Mouse (Mus musculus): ENCODE data around the gene Nrarp. TPM values are rescaled to one million over a fixed set of nuclear protein-coding genes. Genes with fewer than 3 reads are reported as not detected.

Nrarp gene
- polyA plus RNA-seq, 1 experiment from 2014 or later = 15.0 TPM

DNA sequence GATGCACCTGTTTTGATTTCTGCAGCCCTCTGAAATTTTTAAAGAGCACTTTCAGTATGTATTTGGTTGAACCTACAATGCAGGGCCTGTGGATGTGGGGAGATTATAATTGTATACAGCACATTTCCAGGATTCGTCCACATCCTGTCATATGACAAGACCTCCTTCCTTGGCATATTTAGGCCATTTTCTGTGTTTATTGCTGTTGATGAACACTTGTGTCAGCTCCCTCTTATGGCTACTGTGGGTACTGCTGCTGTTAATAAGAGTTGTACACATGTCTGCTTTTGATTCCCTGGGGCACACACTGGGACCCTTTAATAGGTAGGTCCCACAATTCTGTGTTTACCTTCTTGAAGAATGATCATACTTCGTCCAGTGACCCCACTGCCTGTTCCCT lies 22.9 kb upstream of the Nrarp start:
- 0 out of 2 replicates have a peak, but pooled peaks cover 3% of the 10 kb centered on the region for H3K27me3 ChIP-seq
- H3K4me2 ChIP-seq = no peak overlapping the region
- no peaks in the 10 kb centered on the region for H3K9me3 ChIP-seq
- WGBS = 46% methylated on average over 2 of the region's 2 CpGs
- no peak overlapping the region for H3K9ac ChIP-seq
- no peak for ATAC-seq (ENCODE audit: insufficient number of reproducible peaks, insufficient read depth, low FRiP score, low TSS enrichment, low read depth)
- no peaks in the 10 kb centered on the region for H3K36me3 ChIP-seq
- H3K4me3 ChIP-seq = no peak overlapping the region
- H3K27ac ChIP-seq = no peak overlapping the region
- no peaks in the 10 kb centered on the region for H3K4me1 ChIP-seq

DNA sequence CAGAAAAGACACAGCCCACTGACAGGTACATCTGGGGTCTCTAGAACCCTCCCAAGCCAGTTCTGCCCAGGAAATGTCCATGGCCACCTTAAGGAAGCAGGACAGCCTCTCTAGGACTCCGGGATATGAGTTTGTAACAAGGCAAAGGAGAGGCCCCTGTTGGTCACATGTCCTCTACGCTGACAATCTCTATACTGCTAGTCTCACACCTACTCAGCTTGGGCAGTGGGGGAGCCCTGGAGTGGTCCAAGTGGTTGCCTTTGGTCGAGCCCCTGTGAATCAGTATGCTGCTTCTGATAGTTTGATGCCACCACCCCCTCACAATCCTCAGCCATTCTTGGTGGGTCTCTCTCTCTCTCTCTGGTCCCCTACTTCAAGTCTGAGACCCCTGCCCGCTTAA lies 13.1 kb upstream of the Nrarp start:
- Histone ChIP-seq H3K27me3 (peaks cover 12% of the 10 kb centered on the region), H3K27ac (peak overlapping the region; percentile 62), H3K4me2 (peak overlapping the region; percentile 87), H3K4me1 (peaks cover 33% of the 10 kb centered on the region), H3K9me3 (no peaks in the 10 kb centered on the region), H3K36me3 (no peaks in the 10 kb centered on the region), H3K4me3 (peak overlapping the region; percentile 52), H3K9ac (peak overlapping the region; percentile 73)
- 32% methylated on average over 4 of the region's 4 CpGs for WGBS
- no peak for ATAC-seq (ENCODE audit: insufficient number of reproducible peaks, insufficient read depth, low FRiP score, low TSS enrichment, low read depth)

DNA sequence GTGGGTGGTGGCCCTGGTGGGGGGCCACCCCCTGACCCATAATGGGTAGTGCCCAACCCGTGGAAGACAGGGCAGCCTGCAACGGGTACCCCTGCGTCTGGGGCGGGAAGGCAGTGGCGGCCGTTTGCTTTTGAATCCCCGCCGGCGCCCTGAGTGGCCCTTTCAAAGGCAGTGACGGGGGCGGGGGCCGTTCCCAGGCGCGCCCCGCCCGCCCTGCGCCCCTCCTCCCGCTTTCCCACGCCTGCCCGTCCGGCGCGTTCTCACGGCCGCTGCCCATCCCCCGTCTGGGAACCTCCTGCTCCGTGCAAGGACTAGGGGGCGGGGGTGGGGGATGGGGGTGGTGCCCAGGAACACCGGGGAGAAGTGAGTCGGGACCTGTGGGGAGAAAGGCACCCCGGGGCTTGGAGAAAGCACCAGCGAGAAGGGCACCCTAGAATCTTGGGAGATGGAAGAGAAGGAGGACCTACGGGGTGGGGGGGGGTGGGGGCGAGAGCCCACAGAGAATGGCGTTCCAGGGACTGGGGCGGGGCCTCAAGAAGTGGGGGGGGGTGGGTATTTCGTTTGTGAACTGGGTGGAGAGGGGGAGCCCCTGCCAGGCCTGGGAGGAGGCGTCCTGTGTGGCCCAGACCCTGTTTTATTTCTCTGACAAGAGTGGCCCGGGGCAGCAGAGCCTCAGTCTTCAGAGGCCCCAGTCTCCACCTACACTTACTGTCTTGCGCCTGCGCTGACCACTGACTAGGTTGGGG lies 12.5 kb upstream of the Nrarp start:
- peaks cover 9% of the 10 kb centered on the region for H3K27me3 ChIP-seq
- H3K4me2 ChIP-seq = peak overlapping the region; percentile 87
- peak overlapping the region; percentile 73 for H3K9ac ChIP-seq
- under 1% methylated on average over 38 of the region's 41 CpGs for WGBS
- peak overlapping the region; percentile 62 for H3K27ac ChIP-seq
- no peaks in the 10 kb centered on the region for H3K36me3 ChIP-seq
- H3K4me1 ChIP-seq = peaks cover 32% of the 10 kb centered on the region
- no peaks in the 10 kb centered on the region for H3K9me3 ChIP-seq
- H3K4me3 ChIP-seq = peak overlapping the region; percentile 52
- peak; percentile 64 for ATAC-seq (ENCODE audit: insufficient number of reproducible peaks, insufficient read depth, low FRiP score, low TSS enrichment, low read depth)

DNA sequence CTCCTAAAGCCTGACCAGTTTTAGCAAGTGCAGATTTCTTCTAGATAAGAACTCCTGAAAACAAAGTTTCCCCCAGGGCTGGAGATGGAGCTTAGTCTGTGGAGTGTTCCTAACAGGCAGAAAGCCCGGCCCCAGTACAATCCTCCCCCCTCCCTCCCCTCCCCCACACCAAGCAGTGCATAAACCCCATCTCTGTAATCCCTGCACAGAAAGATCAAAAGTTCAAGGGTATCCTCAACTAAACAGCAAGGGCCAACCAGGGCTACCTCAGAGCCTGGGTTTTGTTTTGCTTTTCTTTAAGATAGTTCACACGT lies 11.9 kb upstream of the Nrarp start:
- H3K4me3 ChIP-seq = peak overlapping the region; percentile 52
- peak overlapping the region; percentile 73 for H3K9ac ChIP-seq
- H3K9me3 ChIP-seq = no peaks in the 10 kb centered on the region
- H3K27ac ChIP-seq = peak overlapping the region; percentile 62
- peaks cover 28% of the 10 kb centered on the region for H3K4me1 ChIP-seq
- H3K27me3 ChIP-seq = peaks cover 7% of the 10 kb centered on the region
- 11% methylated on average over 2 of the region's 2 CpGs for WGBS
- no peaks in the 10 kb centered on the region for H3K36me3 ChIP-seq
- ATAC-seq (ENCODE audit: insufficient number of reproducible peaks, insufficient read depth, low FRiP score, low TSS enrichment, low read depth) = no peak
- peak overlapping the region; percentile 87 for H3K4me2 ChIP-seq

DNA sequence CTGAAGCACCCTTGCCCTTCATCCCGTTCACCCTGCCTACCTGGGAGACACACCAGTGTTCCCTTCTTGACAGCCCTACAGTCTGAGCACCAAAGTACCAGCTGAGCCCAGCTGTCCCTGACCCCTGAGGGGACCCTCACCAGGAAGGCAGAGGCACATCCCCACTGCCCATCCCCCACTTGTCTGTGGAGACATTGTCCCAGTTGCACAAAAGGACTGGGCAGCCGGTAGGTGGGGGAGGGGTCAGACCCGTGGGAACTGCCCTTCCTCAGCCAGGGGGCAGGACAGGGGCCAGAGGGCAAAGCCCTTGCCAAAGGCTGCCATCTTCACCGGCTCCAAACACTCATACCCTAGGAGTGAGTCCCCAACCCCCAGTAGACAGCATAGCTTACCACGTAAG lies 10.8 kb upstream of the Nrarp start:
- H3K4me1 ChIP-seq = peaks cover 27% of the 10 kb centered on the region
- H3K9me3 ChIP-seq = no peaks in the 10 kb centered on the region
- H3K27ac ChIP-seq = no peak overlapping the region
- no peak overlapping the region for H3K9ac ChIP-seq
- H3K36me3 ChIP-seq = no peaks in the 10 kb centered on the region
- ATAC-seq (ENCODE audit: insufficient number of reproducible peaks, insufficient read depth, low FRiP score, low TSS enrichment, low read depth) = no peak
- no peak overlapping the region for H3K4me3 ChIP-seq
- H3K4me2 ChIP-seq = no peak overlapping the region
- 18% methylated on average over 5 of the region's 5 CpGs for WGBS
- no peaks in the 10 kb centered on the region; the same call in 1 of the 2 replicates for H3K27me3 ChIP-seq

DNA sequence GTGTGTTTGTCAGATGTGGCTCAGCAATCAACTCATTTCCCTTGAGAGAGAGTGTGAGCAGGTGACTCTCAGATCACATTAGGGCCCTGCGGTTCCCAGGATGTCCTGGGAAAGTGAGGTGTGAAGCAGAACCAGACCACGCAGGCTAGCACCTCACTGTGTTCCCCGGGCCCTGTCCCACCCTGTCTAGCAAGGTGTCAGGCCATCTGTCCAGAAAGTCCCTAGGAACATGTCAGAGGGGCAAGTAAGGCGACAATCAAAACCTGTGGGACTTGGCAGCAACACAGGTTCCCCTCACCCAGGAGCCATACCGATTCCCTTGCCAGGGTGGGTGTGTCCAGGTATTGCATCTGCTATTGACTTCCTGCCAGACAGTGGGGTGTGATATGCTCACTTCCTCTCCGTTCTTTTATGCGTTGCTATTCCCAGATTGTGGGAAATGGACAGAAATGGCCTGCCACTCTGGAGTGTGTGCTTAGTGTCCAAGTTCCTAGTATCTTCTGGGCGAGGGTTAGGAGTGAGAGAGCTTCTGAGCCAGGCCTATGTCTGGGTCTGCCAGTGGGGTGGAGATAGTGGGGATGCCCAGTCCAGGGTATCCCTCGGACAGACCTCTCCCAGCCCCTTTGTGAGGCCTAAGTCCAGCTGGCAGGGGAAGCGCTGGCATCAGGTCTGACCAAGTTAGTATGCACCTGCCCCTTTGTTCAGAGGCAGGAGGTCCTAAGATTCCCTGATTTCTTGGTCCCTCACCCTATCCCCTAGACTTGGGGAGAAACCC lies 10.0 kb upstream of the Nrarp start:
- H3K27me3 ChIP-seq = peaks cover under 1% of the 10 kb centered on the region; the same call in 1 of the 2 replicates
- H3K36me3 ChIP-seq = no peaks in the 10 kb centered on the region
- peaks cover 27% of the 10 kb centered on the region for H3K4me1 ChIP-seq
- ATAC-seq (ENCODE audit: insufficient number of reproducible peaks, insufficient read depth, low FRiP score, low TSS enrichment, low read depth) = no peak
- H3K9me3 ChIP-seq = no peaks in the 10 kb centered on the region
- no peak overlapping the region for H3K9ac ChIP-seq
- no peak overlapping the region for H3K27ac ChIP-seq
- no peak overlapping the region for H3K4me3 ChIP-seq
- H3K4me2 ChIP-seq = no peak overlapping the region
- WGBS = 73% methylated on average over 10 of the region's 10 CpGs

DNA sequence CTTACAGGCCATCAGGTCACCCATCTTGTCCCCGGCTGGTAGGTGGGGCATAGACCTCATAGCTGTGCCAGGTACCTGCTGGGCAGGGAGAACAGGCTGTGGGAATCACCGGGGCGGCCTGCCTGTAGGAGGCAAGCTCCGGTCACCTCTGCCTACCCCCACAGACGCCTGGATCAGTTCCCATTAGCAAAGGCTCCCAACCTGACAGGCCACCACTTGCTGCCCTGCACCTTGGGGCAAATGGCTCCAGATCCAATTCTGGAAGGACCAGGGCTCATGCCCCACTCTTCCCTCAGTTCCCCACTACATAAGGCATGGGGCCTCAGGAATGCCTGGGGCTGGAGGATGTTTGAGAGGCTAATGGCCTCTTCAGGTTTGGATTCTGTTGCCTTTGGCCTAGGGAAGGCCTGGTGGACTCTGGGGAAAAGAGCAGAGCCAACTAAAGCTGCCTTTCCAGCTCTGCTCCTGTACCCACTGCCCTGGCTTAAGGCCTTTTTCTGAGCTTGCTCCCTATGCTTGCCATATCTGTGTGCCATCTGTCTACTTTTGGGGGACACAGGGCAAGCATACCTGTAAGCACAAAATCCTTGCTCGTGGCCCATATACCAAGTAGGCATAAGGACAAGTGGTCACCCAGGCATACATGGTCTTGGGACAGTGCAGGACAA lies 9.3 kb upstream of the Nrarp start:
- Histone ChIP-seq H3K4me1 (peaks cover 27% of the 10 kb centered on the region), H3K4me2 (no peak overlapping the region), H3K36me3 (no peaks in the 10 kb centered on the region), H3K27me3 (peaks cover 8% of the 10 kb centered on the region), H3K9me3 (no peaks in the 10 kb centered on the region), H3K9ac (no peak overlapping the region), H3K27ac (no peak overlapping the region), H3K4me3 (no peak overlapping the region)
- 79% methylated on average over 6 of the region's 6 CpGs for WGBS
- ATAC-seq (ENCODE audit: insufficient number of reproducible peaks, insufficient read depth, low FRiP score, low TSS enrichment, low read depth) = no peak

DNA sequence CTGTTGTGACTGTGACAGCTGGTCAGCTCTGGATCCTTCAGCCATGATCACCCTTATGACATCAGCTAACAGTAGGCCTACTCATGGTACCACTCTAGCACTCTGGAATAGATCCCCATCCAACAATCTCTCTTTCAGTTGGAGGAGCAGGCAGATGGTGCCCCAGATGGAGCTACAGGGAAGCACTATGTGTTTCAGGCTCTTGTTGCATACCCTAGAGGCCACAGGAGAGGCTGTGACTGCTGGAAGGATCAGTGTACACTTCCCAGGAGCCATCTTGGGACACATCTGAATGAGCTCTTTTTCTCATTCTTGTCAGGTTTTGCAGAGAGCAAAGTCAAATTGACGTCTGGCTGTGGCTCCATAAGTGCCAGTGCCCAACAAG lies 8.8 kb upstream of the Nrarp start:
- Histone ChIP-seq H3K4me1 (peaks cover 32% of the 10 kb centered on the region), H3K9me3 (no peaks in the 10 kb centered on the region), H3K4me2 (no peak overlapping the region), H3K27ac (no peak overlapping the region), H3K27me3 (peaks cover 13% of the 10 kb centered on the region), H3K36me3 (no peaks in the 10 kb centered on the region), H3K4me3 (no peak overlapping the region), H3K9ac (no peak overlapping the region)
- WGBS = 54% methylated on average over 1 of the region's 1 CpGs
- no peak for ATAC-seq (ENCODE audit: insufficient number of reproducible peaks, insufficient read depth, low FRiP score, low TSS enrichment, low read depth)

DNA sequence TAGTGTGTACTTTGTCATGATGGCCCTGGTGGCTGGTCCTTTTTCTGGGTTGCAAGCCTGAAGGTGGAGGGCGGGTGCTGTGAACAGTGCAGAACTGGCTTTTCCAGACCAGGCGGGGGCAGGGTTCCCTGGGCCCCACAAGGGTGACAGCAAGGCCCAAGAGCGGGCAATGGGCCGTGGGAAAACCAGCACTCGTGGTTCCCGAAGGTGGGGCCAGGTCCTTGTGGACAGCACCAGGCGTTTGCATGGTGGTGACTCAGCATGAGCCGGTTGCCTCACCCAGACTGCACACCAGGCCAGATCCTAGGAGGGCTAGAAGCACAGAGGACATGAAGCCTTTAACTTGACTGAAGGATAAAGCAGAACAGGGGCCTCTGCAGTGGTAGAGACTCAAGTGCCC lies 7.9 kb upstream of the Nrarp start:
- Histone ChIP-seq H3K27me3 (peaks cover 22% of the 10 kb centered on the region), H3K4me3 (no peak overlapping the region), H3K36me3 (no peaks in the 10 kb centered on the region), H3K4me1 (peaks cover 33% of the 10 kb centered on the region), H3K9ac (no peak overlapping the region), H3K9me3 (no peaks in the 10 kb centered on the region), H3K4me2 (no peak overlapping the region), H3K27ac (no peak overlapping the region)
- no peak for ATAC-seq (ENCODE audit: insufficient number of reproducible peaks, insufficient read depth, low FRiP score, low TSS enrichment, low read depth)
- WGBS = 71% methylated on average over 8 of the region's 8 CpGs

DNA sequence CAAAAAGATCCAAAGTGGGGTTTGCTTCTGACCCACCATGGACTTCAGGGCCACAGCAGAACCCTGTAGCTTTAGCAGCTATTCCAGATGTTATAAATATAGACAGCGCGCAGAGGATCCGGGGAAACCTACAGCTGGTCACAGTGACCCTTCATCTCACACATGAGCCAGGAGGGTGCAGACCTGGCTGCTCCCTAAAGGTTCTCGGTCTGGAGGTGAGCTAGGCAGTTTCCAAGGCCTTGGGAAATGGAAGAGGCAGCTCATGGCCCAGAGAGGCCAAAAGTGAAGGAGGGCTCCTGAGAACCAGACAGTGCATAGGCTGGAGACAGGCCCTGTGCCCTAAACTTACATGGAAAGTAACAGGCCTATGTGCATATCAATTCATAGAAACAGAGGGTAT lies 6.7 kb upstream of the Nrarp start:
- no peak overlapping the region for H3K4me3 ChIP-seq
- peaks cover 34% of the 10 kb centered on the region for H3K4me1 ChIP-seq
- no peak overlapping the region for H3K4me2 ChIP-seq
- H3K27ac ChIP-seq = no peak overlapping the region
- no peaks in the 10 kb centered on the region for H3K9me3 ChIP-seq
- no peak overlapping the region for H3K9ac ChIP-seq
- 89% methylated on average over 4 of the region's 4 CpGs for WGBS
- no peak for ATAC-seq (ENCODE audit: insufficient number of reproducible peaks, insufficient read depth, low FRiP score, low TSS enrichment, low read depth)
- H3K36me3 ChIP-seq = no peaks in the 10 kb centered on the region
- peaks cover 34% of the 10 kb centered on the region for H3K27me3 ChIP-seq

DNA sequence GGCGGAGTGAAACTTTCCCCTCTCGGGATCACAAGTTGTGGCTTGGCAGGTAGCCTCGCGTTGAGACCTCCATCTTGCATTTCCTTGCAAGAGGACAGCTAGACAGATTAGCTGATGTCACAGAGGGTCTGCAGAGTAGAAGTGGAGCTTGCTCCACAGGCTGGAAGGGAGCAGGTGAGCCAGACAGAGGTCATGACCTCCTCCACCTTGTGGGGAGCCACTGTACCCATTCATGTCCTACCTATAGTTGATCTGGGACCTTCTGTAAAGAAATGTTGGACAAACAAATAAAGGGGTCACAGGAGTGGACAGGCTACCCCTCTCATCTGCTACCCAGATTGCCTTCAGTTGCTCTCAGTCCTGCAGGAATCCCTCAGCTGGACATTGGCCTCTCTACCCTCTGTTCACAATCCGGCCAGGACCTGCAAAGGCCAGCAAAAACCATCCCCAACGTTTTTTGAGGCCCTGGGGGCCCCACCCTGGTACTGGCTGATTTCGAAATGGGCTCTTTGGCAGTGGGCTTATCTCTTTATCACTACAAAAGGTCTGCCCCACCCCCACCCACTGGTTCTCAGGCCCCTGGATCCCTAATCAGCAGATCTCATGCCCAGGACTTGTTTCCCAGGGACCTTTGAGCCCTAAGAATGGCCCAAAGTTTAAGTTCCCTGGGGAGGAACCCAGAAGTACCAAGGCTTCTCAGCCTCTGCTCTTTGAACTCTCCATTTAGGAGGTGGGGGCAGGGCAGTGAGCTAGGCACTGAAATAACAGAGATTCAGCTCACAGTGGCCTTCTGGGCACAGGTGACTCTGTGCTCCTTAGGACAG lies 5.5 kb upstream of the Nrarp start:
- no peak for ATAC-seq (ENCODE audit: insufficient number of reproducible peaks, insufficient read depth, low FRiP score, low TSS enrichment, low read depth)
- 52% methylated on average over 7 of the region's 7 CpGs for WGBS
- Histone ChIP-seq H3K27ac (no peak overlapping the region), H3K27me3 (peaks cover 46% of the 10 kb centered on the region), H3K36me3 (no peaks in the 10 kb centered on the region), H3K4me1 (peaks cover 30% of the 10 kb centered on the region), H3K9me3 (no peaks in the 10 kb centered on the region), H3K4me3 (no peak overlapping the region), H3K4me2 (no peak overlapping the region), H3K9ac (no peak overlapping the region)

Measured in embryonic facial prominence, embryonic 13.5 days (tissue).